Mouse (Mus musculus): ENCODE measurements around the gene Lrrfip1. TPM values are rescaled to one million over a fixed set of nuclear protein-coding genes. Genes with fewer than 3 reads are reported as not detected.

Gene Lrrfip1
- polyA plus RNA-seq, 1 experiment from 2014 or later, result 28.3 TPM

GRCm38 (mm10) chr1:91069575-91069974 lies 71.0 kb downstream of the Lrrfip1 start:
- Histone ChIP-seq H3K4me2 (no peak overlapping the region), H3K9ac (replicated peaks) (no peak overlapping the region), H3K4me1 (replicated peaks) (peaks cover 35% of the 10 kb centered on the region), H3K36me3 (no peaks in the 10 kb centered on the region; the same call in 1 of the 2 replicates), H3K4me3 (replicated peaks) (no peak overlapping the region), H3K9me3 (no peaks in the 10 kb centered on the region), H3K27ac (no peak overlapping the region), H3K27me3 (no peaks in the 10 kb centered on the region)
- WGBS, result 86% methylated on average over 6 of the region's 6 CpGs
- no peak for ATAC-seq (ENCODE audit: insufficient number of reproducible peaks, insufficient read depth, low FRiP score, low TSS enrichment, low read depth)

DNA sequence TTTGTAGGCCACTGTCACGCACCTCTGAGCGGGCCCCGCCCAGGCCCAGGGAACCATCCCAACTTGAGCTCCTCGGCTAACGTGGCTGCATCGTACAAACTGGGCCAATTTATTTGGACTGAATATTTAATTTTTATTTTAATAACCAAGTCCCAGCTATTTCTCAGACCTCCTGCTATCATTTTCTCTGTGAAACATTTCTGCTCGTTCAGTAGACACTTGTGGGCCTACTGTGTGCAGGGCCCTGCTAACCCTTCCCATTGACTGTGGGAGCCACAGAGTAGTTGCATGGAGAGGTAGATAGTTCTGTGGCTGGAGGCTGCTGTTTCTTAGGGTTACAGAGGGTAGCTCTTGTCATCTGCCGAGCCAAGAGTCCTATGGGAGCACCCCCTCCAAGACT lies 72.0 kb downstream of the Lrrfip1 start:
- 93% methylated on average over 8 of the region's 8 CpGs for WGBS
- H3K4me2 ChIP-seq, result no peak overlapping the region

DNA sequence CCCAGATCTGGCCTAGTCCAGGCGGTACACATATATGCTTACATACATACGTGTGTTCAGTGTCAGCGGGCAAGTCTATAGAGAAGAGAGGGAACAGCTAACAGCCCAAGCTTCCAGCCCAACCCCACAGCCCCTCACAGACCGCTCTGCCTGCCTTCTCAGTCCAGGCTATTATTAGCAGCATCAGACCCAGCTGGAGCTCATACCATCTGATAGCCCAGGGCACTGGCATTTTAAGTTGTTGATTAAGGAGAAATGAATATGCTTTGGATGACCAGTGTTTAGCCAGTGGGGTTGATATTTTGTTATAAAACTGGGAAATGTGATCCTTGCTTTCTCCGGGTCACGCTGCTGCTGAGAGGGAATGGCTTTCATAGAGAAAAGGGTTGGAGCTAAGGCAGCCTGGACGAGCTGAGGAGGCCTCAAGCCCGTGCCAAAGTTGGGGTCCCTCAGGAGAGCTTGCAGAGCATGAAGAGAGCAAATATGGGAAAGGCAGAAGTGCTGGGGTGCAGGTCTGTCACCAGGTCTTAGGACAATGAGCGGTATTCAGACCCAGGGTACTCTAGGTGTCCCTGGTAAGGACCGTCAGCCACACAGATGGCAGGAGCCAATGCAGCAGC lies 73.2 kb downstream of the Lrrfip1 start:
- H3K4me3 ChIP-seq (replicated peaks), result no peak overlapping the region
- no peaks in the 10 kb centered on the region; the same call in 1 of the 2 replicates for H3K36me3 ChIP-seq
- no peak for ATAC-seq (ENCODE audit: insufficient number of reproducible peaks, insufficient read depth, low FRiP score, low TSS enrichment, low read depth)
- no peaks in the 10 kb centered on the region for H3K9me3 ChIP-seq
- H3K27ac ChIP-seq, result no peak overlapping the region
- no peaks in the 10 kb centered on the region for H3K27me3 ChIP-seq
- no peak overlapping the region for H3K9ac ChIP-seq (replicated peaks)
- H3K4me2 ChIP-seq, result no peak overlapping the region
- H3K4me1 ChIP-seq (replicated peaks), result peaks cover 29% of the 10 kb centered on the region
- 83% methylated on average over 10 of the region's 10 CpGs for WGBS

More for the DNA sequence above, 72.0 kb downstream of the Lrrfip1 start:
- H3K9ac ChIP-seq (replicated peaks), result no peak overlapping the region
- H3K4me1 ChIP-seq (replicated peaks), result peaks cover 25% of the 10 kb centered on the region
- H3K4me3 ChIP-seq (replicated peaks), result no peak overlapping the region
- no peaks in the 10 kb centered on the region; the same call in 1 of the 2 replicates for H3K36me3 ChIP-seq
- H3K9me3 ChIP-seq, result no peaks in the 10 kb centered on the region
- H3K27ac ChIP-seq, result no peak overlapping the region
- H3K27me3 ChIP-seq, result no peaks in the 10 kb centered on the region
- no peak for ATAC-seq (ENCODE audit: insufficient number of reproducible peaks, insufficient read depth, low FRiP score, low TSS enrichment, low read depth)

DNA sequence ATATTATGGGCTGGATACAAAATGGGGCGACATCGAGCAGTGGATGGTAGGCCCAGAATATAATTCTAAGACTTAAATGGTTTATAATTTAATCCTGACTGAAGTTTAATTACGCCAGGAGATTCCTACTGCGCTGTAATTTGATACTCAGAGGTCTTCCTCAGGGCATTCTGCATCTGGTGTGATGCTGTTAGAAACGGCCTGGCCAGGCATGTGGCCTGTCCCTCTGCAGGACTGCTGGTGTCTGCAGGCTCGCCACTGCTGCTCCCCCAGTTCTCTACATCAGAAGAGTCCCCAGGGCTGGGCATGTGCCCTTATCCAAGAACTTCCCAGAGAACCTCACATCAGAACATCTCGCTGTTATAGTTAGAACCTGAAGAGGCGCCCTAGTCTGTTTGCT lies 78.4 kb downstream of the Lrrfip1 start:
- no peaks in the 10 kb centered on the region for H3K9me3 ChIP-seq
- H3K9ac ChIP-seq (replicated peaks), result 0 out of 2 replicates have a peak overlapping the region, but pooled peaks have one; percentile 19
- H3K4me1 ChIP-seq (replicated peaks), result peaks cover 30% of the 10 kb centered on the region
- no peak overlapping the region for H3K4me2 ChIP-seq
- ATAC-seq (ENCODE audit: insufficient number of reproducible peaks, insufficient read depth, low FRiP score, low TSS enrichment, low read depth), result no peak
- no peak overlapping the region for H3K27ac ChIP-seq
- WGBS, result 31% methylated on average over 8 of the region's 8 CpGs
- no peaks in the 10 kb centered on the region for H3K36me3 ChIP-seq
- no peak overlapping the region for H3K4me3 ChIP-seq (replicated peaks)
- H3K27me3 ChIP-seq, result no peaks in the 10 kb centered on the region

GRCm38 (mm10) chr1:91077456-91077855 lies 78.9 kb downstream of the Lrrfip1 start:
- WGBS, result 83% methylated on average over 9 of the region's 9 CpGs
- ATAC-seq (ENCODE audit: insufficient number of reproducible peaks, insufficient read depth, low FRiP score, low TSS enrichment, low read depth), result no peak
- H3K27ac ChIP-seq, result no peak overlapping the region
- H3K4me3 ChIP-seq (replicated peaks), result no peak overlapping the region
- peaks cover 30% of the 10 kb centered on the region for H3K4me1 ChIP-seq (replicated peaks)
- H3K27me3 ChIP-seq, result no peaks in the 10 kb centered on the region
- H3K9ac ChIP-seq (replicated peaks), result no peak overlapping the region
- no peak overlapping the region for H3K4me2 ChIP-seq
- no peaks in the 10 kb centered on the region for H3K36me3 ChIP-seq
- no peaks in the 10 kb centered on the region for H3K9me3 ChIP-seq

GRCm38 (mm10) chr1:91077980-91078379 lies 79.4 kb downstream of the Lrrfip1 start:
- ATAC-seq (ENCODE audit: insufficient number of reproducible peaks, insufficient read depth, low FRiP score, low TSS enrichment, low read depth), result no peak
- H3K4me2 ChIP-seq, result no peak overlapping the region
- H3K36me3 ChIP-seq, result no peaks in the 10 kb centered on the region
- H3K27ac ChIP-seq, result no peak overlapping the region
- H3K9ac ChIP-seq (replicated peaks), result no peak overlapping the region
- H3K27me3 ChIP-seq, result no peaks in the 10 kb centered on the region
- no peak overlapping the region for H3K4me3 ChIP-seq (replicated peaks)
- no peaks in the 10 kb centered on the region for H3K9me3 ChIP-seq
- WGBS, result 87% methylated on average over 8 of the region's 8 CpGs
- peaks cover 30% of the 10 kb centered on the region for H3K4me1 ChIP-seq (replicated peaks)

- Histone ChIP-seq H3K4me2 (no peak overlapping the region), H3K4me1 (replicated peaks) (peaks cover 35% of the 10 kb centered on the region), H3K27ac (0 out of 2 replicates have a peak overlapping the region, but pooled peaks have one; percentile 17), H3K9me3 (no peaks in the 10 kb centered on the region), H3K27me3 (no peaks in the 10 kb centered on the region), H3K9ac (replicated peaks) (no peak overlapping the region), H3K4me3 (replicated peaks) (no peak overlapping the region), H3K36me3 (no peaks in the 10 kb centered on the region)
- 61% methylated on average over 10 of the region's 10 CpGs for WGBS
- ATAC-seq (ENCODE audit: insufficient number of reproducible peaks, insufficient read depth, low FRiP score, low TSS enrichment, low read depth), result no peak
Measured at GRCm38 (mm10) chr1:91079740-91080422, 81.3 kb downstream of the Lrrfip1 start.

- no peak for ATAC-seq (ENCODE audit: insufficient number of reproducible peaks, insufficient read depth, low FRiP score, low TSS enrichment, low read depth)
- Histone ChIP-seq H3K4me1 (replicated peaks) (peaks cover 35% of the 10 kb centered on the region), H3K4me3 (replicated peaks) (no peak overlapping the region), H3K9ac (replicated peaks) (no peak overlapping the region), H3K36me3 (no peaks in the 10 kb centered on the region), H3K4me2 (no peak overlapping the region), H3K27ac (no peak overlapping the region), H3K9me3 (no peaks in the 10 kb centered on the region), H3K27me3 (no peaks in the 10 kb centered on the region)
- WGBS, result 74% methylated on average over 7 of the region's 7 CpGs
Measured at GRCm38 (mm10) chr1:91080423-91080749, 81.8 kb downstream of the Lrrfip1 start.

GRCm38 (mm10) chr1:91084374-91084773 lies 85.8 kb downstream of the Lrrfip1 start:
- 83% methylated on average over 8 of the region's 8 CpGs for WGBS
- no peak overlapping the region for H3K27ac ChIP-seq

DNA sequence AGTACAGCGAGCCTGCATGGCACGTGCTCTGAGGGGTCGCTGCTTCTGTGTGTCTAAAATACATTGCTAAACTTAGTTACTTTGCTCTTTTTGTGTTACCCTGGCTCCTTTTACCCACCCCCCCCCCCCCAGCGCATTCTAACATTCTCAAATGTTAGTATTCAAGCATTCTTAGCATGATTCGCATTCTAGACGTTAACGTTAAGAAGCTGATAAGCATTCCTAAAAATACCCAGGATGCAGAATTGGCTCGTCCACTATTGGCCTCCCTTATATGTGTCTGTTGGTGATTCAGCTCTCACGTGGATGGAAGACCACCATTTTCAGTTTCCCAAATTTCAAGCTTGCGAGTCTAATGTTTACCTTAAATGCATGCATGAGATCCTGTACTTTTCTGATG lies 86.5 kb downstream of the Lrrfip1 start:
- no peak overlapping the region for H3K9ac ChIP-seq (replicated peaks)
- H3K4me2 ChIP-seq, result no peak overlapping the region
- ATAC-seq (ENCODE audit: insufficient number of reproducible peaks, insufficient read depth, low FRiP score, low TSS enrichment, low read depth), result no peak
- no peaks in the 10 kb centered on the region for H3K36me3 ChIP-seq
- H3K9me3 ChIP-seq, result no peaks in the 10 kb centered on the region
- H3K4me3 ChIP-seq (replicated peaks), result no peak overlapping the region
- peaks cover 24% of the 10 kb centered on the region for H3K4me1 ChIP-seq (replicated peaks)
- H3K27me3 ChIP-seq, result no peaks in the 10 kb centered on the region
- no peak overlapping the region for H3K27ac ChIP-seq
- 84% methylated on average over 10 of the region's 10 CpGs for WGBS

More at GRCm38 (mm10) chr1:91084374-91084773, 85.8 kb downstream of the Lrrfip1 start:
- Histone ChIP-seq H3K4me3 (replicated peaks) (no peak overlapping the region), H3K27me3 (no peaks in the 10 kb centered on the region), H3K36me3 (no peaks in the 10 kb centered on the region), H3K9ac (replicated peaks) (no peak overlapping the region), H3K4me2 (no peak overlapping the region), H3K9me3 (no peaks in the 10 kb centered on the region), H3K4me1 (replicated peaks) (peaks cover 28% of the 10 kb centered on the region)
- ATAC-seq (ENCODE audit: insufficient number of reproducible peaks, insufficient read depth, low FRiP score, low TSS enrichment, low read depth), result no peak

DNA sequence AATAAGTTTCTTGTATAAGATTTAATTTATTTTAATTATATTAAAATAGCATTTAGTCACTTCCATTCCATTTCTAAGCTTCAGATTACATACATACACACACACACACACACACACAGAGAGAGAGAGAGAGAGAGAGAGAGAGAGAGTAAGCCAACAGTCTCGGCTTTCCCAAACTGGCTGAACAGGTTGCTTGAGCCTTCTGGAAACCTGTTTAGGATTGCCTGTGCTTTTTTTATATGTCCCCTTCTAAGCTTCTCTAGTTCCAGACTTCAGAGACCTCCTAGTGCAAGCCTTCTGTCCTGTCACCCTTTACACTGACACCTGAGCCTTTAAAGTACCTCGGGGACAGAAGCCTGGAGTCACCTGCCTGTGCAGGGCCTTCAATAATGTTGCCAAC lies 87.1 kb downstream of the Lrrfip1 start:
- H3K9ac ChIP-seq (replicated peaks), result no peak overlapping the region
- no peaks in the 10 kb centered on the region for H3K27me3 ChIP-seq
- H3K4me2 ChIP-seq, result 0 out of 2 replicates have a peak overlapping the region, but pooled peaks have one; percentile 8
- peak overlapping the region; percentile 74 for H3K27ac ChIP-seq
- ATAC-seq (ENCODE audit: insufficient number of reproducible peaks, insufficient read depth, low FRiP score, low TSS enrichment, low read depth), result no peak
- H3K36me3 ChIP-seq, result no peaks in the 10 kb centered on the region
- no peak overlapping the region for H3K4me3 ChIP-seq (replicated peaks)
- H3K9me3 ChIP-seq, result no peaks in the 10 kb centered on the region
- peaks cover 24% of the 10 kb centered on the region for H3K4me1 ChIP-seq (replicated peaks)
- WGBS, result 21% methylated on average over 2 of the region's 2 CpGs

Data from limb, embryonic 12.5 days (tissue).